ENCODE assay signal across 7 mouse cellular contexts in the genomic region with DNA sequence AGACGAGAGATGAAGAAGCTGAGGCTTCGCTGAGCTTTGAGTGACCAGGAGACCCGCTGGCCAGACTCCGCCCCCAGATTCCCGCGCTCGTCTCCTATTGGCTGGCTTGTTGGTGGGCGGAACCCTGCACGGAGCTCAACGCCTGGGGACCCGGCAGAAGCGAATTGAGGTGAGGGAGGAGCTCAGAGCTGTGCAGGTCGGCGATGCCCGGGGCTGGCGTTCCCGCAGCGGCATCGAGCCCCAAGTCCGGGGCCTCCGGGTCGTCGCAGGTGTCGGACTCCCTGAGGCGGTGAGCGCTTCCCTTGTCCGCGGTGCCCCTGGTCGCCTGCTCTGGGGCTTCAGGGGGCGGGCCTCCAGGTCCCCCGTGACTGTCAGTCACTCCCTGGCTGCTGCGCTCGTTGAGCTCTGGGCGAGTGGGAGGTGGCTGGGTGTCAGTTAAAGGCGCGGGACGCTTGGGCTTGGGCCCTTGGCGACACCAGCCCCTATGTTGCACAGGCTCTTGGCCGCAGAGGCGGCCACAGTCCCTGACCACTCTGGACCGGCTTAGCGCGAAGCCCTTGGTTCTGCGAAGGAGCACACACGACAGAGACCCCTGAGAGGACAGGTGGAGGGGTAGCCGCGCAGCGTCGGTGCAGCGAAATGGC. TPM values are rescaled to one million over a fixed set of nuclear protein-coding genes. Genes with fewer than 3 reads are reported as not detected.
A peak's percentile ranks its signal among the peaks of the same experiment; 100 is the strongest.
DNase-seq lines count a peak whose midpoint lies in the region; ATAC-seq lines count a peak whose summit lies in the region.

A gene (plus strand): TSS at position 156 of the 644 bp plus-strand sequence.

- H3K27ac ChIP-seq in embryonic facial prominence, embryonic 10.5 days (replicated peaks): peak within 1 kb of the TSS; percentile 75
- H3K27ac ChIP-seq in limb, embryonic 10.5 days: peak within 1 kb of the TSS; percentile 63
- 0 out of 2 replicates have a peak within 1 kb of the TSS, but pooled peaks have one; percentile 32 for H3K27ac ChIP-seq in midbrain, embryonic 13.5 days

- peak within 1 kb of the TSS; percentile 74 for H3K4me3 ChIP-seq in embryonic facial prominence, embryonic 10.5 days
- H3K4me3 ChIP-seq in limb, embryonic 10.5 days: peak within 1 kb of the TSS; percentile 60
- H3K4me3 ChIP-seq in midbrain, embryonic 13.5 days (replicated peaks): peak within 1 kb of the TSS; percentile 67

- H3K4me1 ChIP-seq in embryonic facial prominence, embryonic 10.5 days: peaks cover 14% of the 10 kb centered on the region
- H3K4me1 ChIP-seq in limb, embryonic 10.5 days: peaks cover 14% of the 10 kb centered on the region
- H3K4me1 ChIP-seq in midbrain, embryonic 13.5 days (replicated peaks): peaks cover 14% of the 10 kb centered on the region

- H3K4me2 ChIP-seq in midbrain, embryonic 13.5 days (replicated peaks): peak within 1 kb of the TSS; percentile 99

- H3K9me3 ChIP-seq in embryonic facial prominence, embryonic 10.5 days: no peaks in the 10 kb centered on the region
- no peaks in the 10 kb centered on the region for H3K9me3 ChIP-seq in limb, embryonic 10.5 days (replicated peaks)
- no peaks in the 10 kb centered on the region for H3K9me3 ChIP-seq in midbrain, embryonic 13.5 days

- peak within 1 kb of the TSS; percentile 66 for H3K9ac ChIP-seq in midbrain, embryonic 13.5 days (replicated peaks)

- ATAC-seq in granulocyte monocyte progenitor cell, adult 5-6 weeks (replicated peaks; ENCODE audit: poor library complexity, severe bottlenecking): peak; percentile 90
- ATAC-seq in midbrain, embryonic 13.5 days: peak; percentile 97

- H3K36me3 ChIP-seq in embryonic facial prominence, embryonic 10.5 days (replicated peaks): no peaks in the 10 kb centered on the region
- no peaks in the 10 kb centered on the region for H3K36me3 ChIP-seq in limb, embryonic 10.5 days
- H3K36me3 ChIP-seq in midbrain, embryonic 13.5 days: no peaks in the 10 kb centered on the region

- under 1% methylated on average over 50 of the region's 50 CpGs for WGBS in embryonic facial prominence, embryonic 10.5 days
- WGBS in limb, embryonic 10.5 days: under 1% methylated on average over 50 of the region's 50 CpGs
- WGBS in midbrain, embryonic 13.5 days: under 1% methylated on average over 50 of the region's 50 CpGs

- H3K27me3 ChIP-seq in embryonic facial prominence, embryonic 10.5 days (replicated peaks; ENCODE audit: low read depth, poor library complexity, severe bottlenecking): peaks cover 29% of the 10 kb centered on the region
- H3K27me3 ChIP-seq in limb, embryonic 10.5 days (ENCODE audit: low read depth, poor library complexity, severe bottlenecking): peaks cover 27% of the 10 kb centered on the region
- peaks cover 7% of the 10 kb centered on the region for H3K27me3 ChIP-seq in midbrain, embryonic 13.5 days

- peak; percentile 98 for DNase-seq in adrenal gland, postnatal 10 days
- peak; percentile 96 for DNase-seq in embryonic facial prominence, embryonic 10.5 days (ENCODE audit: low spot score)
- peak; percentile 89 for DNase-seq in kidney, adult 11 months
- peak; percentile 95 for DNase-seq in limb, embryonic 10.5 days (ENCODE audit: low spot score)
- DNase-seq in spleen, adult 12 weeks (ENCODE audit: low spot score): peak; percentile 94

RNA-seq across cellular contexts. Expression of the gene that starts here (rescaled TPM):
- total RNA-seq in adrenal gland, postnatal 10 days (2021): 10 to 100 TPM; 69.6 to 82.5 TPM
- 69.8 and 71.0 TPM in 2 replicates for polyA plus RNA-seq in embryonic facial prominence, embryonic 10.5 days (2016; fragmentation: Nextera tagmentation; extraction: Ambion mirVana)
- total RNA-seq in granulocyte monocyte progenitor cell, adult 5-6 weeks (2014; fragmentation: Nextera tagmentation): 116 and 131 TPM in 2 replicates
- total RNA-seq in granulocyte monocyte progenitor cell, adult 5-6 weeks (2017): 139 and 140 TPM in 2 replicates
- polyA plus RNA-seq in limb, embryonic 10.5 days (2016; fragmentation: Nextera tagmentation; extraction: Ambion mirVana): 59.7 and 69.6 TPM in 2 replicates
- 96.5 TPM in 2 replicates for polyA plus RNA-seq in midbrain, embryonic 13.5 days (2015; fragmentation: Nextera tagmentation; extraction: Ambion mirVana)

Comparison
In these comparisons a context has a peak if more than half of its experiments do, and no peak if none do; other contexts are left out.
1. Peak in every context shown above with its lines: DNase-seq, ATAC-seq, H3K4me3 ChIP-seq and H3K27ac ChIP-seq.